Mouse (Mus musculus) embryo, embryonic 10.5 days (tissue): ENCODE results near the gene Cacnb3.

ENCODE experiments used
- DNase-seq: peaks from one replicate; pipeline ENCODE4 v3.0.0-alpha.2; 2015; ENCODE audit warnings: low spot score

The Cacnb3 gene

GRCm38 (mm10) chr15:98675634-98676250, 45.1 kb downstream of the Cacnb3 start:
- peak; percentile 39 for DNase-seq

DNA sequence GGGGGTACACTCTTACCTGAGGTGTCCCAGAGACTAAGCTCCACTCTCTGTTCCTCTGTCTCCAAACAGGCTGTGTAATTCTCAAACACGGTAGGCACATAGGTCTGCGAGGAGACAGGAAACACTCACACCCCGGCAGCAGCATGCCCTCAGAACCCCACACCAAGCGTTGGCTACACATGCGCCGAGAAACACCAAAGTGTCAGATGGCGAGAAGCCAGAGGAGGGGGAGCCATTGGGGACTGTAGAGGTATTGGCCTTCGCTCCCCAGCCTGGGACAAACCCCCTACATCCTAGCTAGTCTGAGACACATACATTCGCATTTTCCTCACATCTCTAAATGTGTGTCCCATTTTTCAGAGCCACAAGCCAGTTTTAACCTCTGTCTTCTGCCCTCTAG, 45.8 kb downstream of the Cacnb3 start:
- no peak for DNase-seq

- DNase-seq: peak; percentile 93
These were observed 46.5 kb downstream of the Cacnb3 start, which contains the start of gene Rnd1 for GRCm38 (mm10) chr15:98676940-98677728. TSS of gene Rnd1 (minus strand) at chr15:98677461.

- no peak for DNase-seq
These were observed 47.3 kb downstream of the Cacnb3 start for GRCm38 (mm10) chr15:98677977-98678376.

DNA sequence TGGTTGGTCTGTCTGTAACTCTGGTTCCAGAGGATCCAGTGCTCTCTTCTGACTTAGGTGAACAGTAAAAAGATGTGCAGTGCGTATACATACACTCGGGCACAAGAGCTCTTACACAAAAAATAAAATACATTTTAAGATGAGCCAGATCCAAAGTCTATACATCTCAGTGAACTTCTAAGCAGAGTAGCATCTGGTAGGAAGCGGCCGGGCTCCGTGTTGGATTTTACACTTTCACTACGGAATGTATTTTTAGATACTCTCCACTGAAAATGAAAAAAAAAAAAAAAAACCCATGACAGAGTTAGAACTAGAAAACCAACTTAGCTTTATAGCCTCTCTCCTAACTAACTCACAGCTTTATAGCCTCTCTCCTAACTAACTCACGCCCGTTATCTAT, 50.0 kb downstream of the Cacnb3 start:
- no peak for DNase-seq

GRCm38 (mm10) chr15:98681633-98682032, 51.0 kb downstream of the Cacnb3 start:
- no peak for DNase-seq

DNA sequence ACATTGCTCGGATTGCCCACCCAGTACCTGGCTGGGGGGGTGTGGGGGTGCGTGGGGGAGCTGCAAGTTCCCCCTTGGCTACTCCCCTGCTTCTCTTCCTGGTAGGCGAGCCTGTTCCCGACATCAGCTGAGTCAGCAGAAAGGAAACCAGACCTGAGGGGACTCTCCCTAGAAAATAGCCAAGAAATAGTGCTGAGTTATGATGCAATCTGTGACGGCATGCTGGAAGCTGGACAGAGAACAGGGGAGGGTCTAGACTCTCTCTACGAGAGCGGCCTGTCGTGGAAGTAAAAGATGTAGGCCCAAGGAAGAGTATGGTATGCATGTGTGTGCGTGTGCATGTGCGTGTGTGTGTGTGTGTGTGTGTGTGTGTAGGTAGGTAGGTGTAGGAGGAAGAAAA, 52.5 kb downstream of the Cacnb3 start:
- no peak for DNase-seq

- no peak for DNase-seq
These were observed 53.1 kb downstream of the Cacnb3 start for GRCm38 (mm10) chr15:98683746-98684145.

GRCm38 (mm10) chr15:98685926-98686325, 55.3 kb downstream of the Cacnb3 start:
- DNase-seq: no peak

DNA sequence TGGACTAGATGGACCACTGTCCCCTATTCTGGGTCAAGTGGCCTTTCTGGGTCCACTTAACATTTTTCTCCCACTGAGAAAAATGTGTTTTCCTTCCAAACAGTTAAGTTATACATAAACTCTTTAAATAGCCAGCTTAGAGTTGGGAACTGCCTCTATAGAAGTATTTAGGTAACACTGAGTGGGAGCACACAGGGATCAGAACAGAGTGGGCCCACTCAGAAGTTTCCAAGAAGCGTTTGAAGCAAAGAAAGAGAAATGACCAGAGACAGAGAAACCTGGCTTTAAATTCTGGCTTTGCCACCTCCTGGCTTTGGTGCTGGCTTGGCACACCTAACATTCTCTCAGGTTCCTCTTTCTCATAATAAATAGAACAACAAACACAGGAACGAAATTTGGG, 59.0 kb downstream of the Cacnb3 start:
- no peak for DNase-seq

DNA sequence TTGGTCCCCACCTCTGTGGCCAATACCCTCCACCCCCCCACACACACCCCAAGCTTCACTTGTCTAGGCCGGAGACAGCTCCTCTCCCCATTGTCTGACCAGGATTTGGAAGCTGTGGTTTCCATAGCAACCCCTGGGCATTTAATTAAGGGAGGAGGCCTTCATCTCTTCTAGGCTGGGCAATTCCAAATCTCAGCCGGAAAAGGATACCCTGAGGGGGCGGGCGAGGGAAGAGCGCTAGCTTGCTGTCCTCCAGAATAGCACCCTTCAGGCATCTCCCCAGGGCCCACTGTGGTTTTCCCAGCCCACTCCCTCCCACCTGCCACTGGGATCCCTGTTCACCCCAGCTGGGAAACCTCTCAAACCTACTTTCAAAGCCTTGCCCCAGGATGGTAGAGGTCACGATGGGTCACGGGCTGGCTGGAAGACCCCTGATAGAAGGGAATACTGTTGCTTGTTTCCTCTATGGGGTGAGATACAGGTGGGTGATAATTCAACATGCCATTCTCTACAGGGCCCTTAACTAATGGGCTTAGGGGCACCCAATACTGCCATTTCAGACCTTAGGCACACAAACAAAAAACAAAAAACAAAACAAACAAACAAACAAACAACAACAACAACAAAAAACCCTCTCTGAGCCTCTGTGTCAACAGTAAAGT, 61.0 kb downstream of the Cacnb3 start:
- peak; percentile 85 for DNase-seq

DNA sequence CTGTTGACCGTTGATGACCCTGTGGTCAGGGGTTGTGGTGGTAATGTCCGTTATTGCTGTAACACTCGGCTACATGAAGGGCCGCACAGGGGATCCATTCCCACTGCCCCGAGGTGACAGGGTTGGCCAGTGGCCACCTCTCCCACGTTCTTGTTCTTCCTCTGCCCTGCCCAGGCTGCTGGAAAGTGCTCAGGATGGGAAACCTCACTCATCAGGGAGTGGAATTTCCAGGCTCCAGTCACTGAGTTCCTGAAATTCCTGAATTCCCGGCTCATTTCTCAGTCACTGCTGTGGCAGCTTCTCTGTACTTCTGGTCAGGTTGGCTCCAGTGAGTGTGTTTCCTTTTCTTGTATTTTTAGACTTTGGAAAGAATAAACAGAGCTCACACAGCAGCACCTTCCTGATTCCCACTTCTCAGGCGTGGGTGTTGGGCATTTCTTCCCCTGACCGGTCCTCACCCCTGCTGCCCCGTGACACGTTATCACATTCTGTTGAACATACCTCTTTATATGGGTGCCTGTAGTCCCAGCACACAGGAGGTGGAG, 61.6 kb downstream of the Cacnb3 start:
- DNase-seq: peak; percentile 49
